Mouse (Mus musculus) liver, embryonic 14.5 days (tissue): ENCODE results near the gene Tarbp1. TPM values are rescaled to one million over a fixed set of nuclear protein-coding genes. Genes with fewer than 3 reads are reported as not detected.

Source experiments
- ATAC-seq: fragments of 200-750 bp; cut with Nextera tagmentation; 2 replicates; pipeline ENCODE4 v1.8.0; 2017; ENCODE audit warnings: moderate number of reproducible peaks, mild to moderate bottlenecking, moderate library complexity; ENCODE audit not compliant: insufficient read depth
- DNase-seq, 3 experiments: peaks; one replicate each; pipeline ENCODE4 v3.0.0-alpha.2; 2012 to 2013; ENCODE audit warnings: low read depth in 3 of 3, low spot score in 3 of 3
- H3K27ac ChIP-seq: fragments of 300-500 bp; sonication (generic); 2 replicates; pipeline ENCODE4 v1.5.1; 2014; ENCODE audit warnings: moderate library complexity, mild to moderate bottlenecking, control low read depth, inconsistent platforms
- H3K27me3 ChIP-seq: fragments of 300-500 bp; sonication (generic); 2 replicates; pipeline ENCODE4 v1.6.1; 2014; ENCODE audit warnings: mild to moderate bottlenecking, low read length, moderate library complexity; ENCODE audit not compliant: control insufficient read depth, insufficient read depth
- H3K36me3 ChIP-seq: fragments of 300-500 bp; sonication (generic); replicated peaks from 2 replicates; pipeline ENCODE4 v1.6.1; 2014; ENCODE audit warnings: low read depth; ENCODE audit not compliant: control insufficient read depth, insufficient read depth
- H3K4me1 ChIP-seq, 2 experiments: fragments of 200-500 bp in 1 of 2; fragments of 300-500 bp in 1 of 2; sonication (generic) in 1 of 2; replicated peaks; 2 replicates each; pipeline ENCODE4 v1.6.1; 2012 to 2014; ENCODE audit warnings: antibody characterized with exemption in 1 of 2, inconsistent platforms in 1 of 2, low read length in 1 of 2; ENCODE audit not compliant: control insufficient read depth in 2 of 2, insufficient read depth in 2 of 2
- H3K4me2 ChIP-seq: fragments of 300-500 bp; sonication (generic); 2 replicates; pipeline ENCODE4 v1.6.1; 2014; ENCODE audit warnings: low read depth, mild to moderate bottlenecking, control low read depth, moderate library complexity
- H3K4me3 ChIP-seq, 2 experiments: fragments of 200-500 bp in 1 of 2; fragments of 300-500 bp in 1 of 2; sonication (generic) in 1 of 2; 2 replicates each; pipeline ENCODE4 v1.5.1; 2012 to 2014; ENCODE audit warnings: low read depth in 2 of 2, low read length in 2 of 2, mild to moderate bottlenecking in 2 of 2, control low read depth in 1 of 2, inconsistent platforms in 1 of 2, moderate library complexity in 1 of 2; ENCODE audit not compliant: insufficient read depth in 1 of 2
- H3K9ac ChIP-seq: fragments of 300-500 bp; sonication (generic); replicated peaks from 2 replicates; pipeline ENCODE4 v1.6.1; 2014; ENCODE audit warnings: mild to moderate bottlenecking, control low read depth, moderate library complexity
- H3K9me3 ChIP-seq: fragments of 300-500 bp; sonication (generic); 2 replicates; pipeline ENCODE4 v1.6.1; 2016; ENCODE audit warnings: low read length, mixed read lengths; ENCODE audit not compliant: control insufficient read depth
- CTCF ChIP-seq: IDR thresholded peaks from 2 replicates; pipeline ENCODE4 v1.5.1; 2016; ENCODE audit warnings: antibody characterized with exemption, low read depth, control low read depth
- EP300 ChIP-seq: IDR thresholded peaks from 2 replicates; pipeline ENCODE4 v1.6.1; 2016; ENCODE audit warnings: antibody characterized with exemption, low read depth
- WGBS: fragments of 180-500 bp; shearing (Covaris S2); extraction: QIAGEN DNeasy Blood & Tissue Kit; methylation state at CpG from one replicate; pipeline ENCODE4 v1.1.7; 2014; ENCODE audit not compliant: insufficient replicate concordance; 5-methylcytosine and 5-hydroxymethylcytosine counted together
- polyA plus RNA-seq, 2 experiments: library from polyadenylated mRNA; depleted of rRNA in 1 of 2; stranded (reverse) in 1 of 2; unstranded in 1 of 2; fragments of >200 nt; fragmentation: Nextera tagmentation in 1 of 2; extraction: Ambion mirVana in 1 of 2; gene quantifications; 2 replicates each; pipeline versions ENCODE4 v1.2.1 to v1.2.3; 2012 to 2014

Tarbp1 gene
- polyA plus RNA-seq, 2 experiments, result 1.5 to 2.8 TPM

DNA sequence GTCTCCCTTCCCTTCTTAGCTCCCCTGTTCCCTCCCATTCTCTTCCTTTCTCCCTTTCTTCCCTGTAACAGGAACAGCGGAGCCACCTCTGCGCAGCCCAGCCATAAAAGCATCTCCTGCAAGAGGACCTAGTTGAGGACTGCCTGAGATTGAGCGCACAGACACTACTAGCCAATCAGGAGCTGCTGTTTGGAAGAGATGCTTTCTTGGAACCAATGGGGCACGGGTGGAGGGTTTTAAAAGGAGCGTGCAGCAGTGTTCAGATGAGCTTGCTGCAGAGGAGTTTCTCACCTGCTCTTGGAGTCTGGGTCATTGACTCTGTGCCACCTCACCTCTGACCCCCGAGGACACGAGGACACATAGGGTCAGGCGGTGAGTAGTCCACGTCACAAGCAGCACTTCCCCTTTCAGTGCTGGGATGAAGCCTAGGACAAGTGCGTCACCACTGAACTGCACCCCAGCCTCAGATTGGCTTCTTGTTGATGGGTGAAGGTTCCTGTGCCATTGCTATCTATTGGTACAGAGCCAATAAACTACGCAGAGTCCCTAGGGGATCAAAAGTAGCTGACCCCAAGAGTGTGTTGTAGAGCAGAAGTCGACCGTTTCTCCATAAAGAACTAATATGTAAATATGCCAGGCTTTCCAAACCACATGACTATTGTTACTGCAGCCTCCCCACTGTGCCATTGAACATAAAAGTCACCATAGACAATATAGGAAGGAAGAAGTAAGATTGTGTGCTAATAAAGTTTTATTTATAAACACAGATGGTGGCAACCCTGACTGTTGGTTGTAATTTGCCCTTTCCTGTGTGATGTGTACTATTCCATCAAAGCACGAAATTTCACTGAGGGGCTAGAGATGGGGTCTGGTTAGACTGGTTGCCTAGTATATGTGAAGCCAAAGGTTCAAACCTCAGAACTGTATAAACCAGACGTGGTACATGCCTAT, 19.6 kb upstream of the Tarbp1 start:
- no peak overlapping the region for H3K4me2 ChIP-seq
- no peaks in the 10 kb centered on the region for H3K9me3 ChIP-seq
- DNase-seq (no peak), ATAC-seq (no peak)
- TF ChIP-seq EP300 (no peak), CTCF (no peak)
- WGBS, result 56% methylated on average over 15 of the region's 15 CpGs
- peaks cover 0 to 6% of the 10 kb centered on the region in 2 experiments; a peak in 2 of 4 replicates for H3K4me1 ChIP-seq
- H3K9ac ChIP-seq, result no peak overlapping the region
- no peaks in the 10 kb centered on the region for H3K36me3 ChIP-seq
- no peak overlapping the region for H3K27ac ChIP-seq
- H3K27me3 ChIP-seq, result no peaks in the 10 kb centered on the region
- H3K4me3 ChIP-seq, result no peak overlapping the region

DNA sequence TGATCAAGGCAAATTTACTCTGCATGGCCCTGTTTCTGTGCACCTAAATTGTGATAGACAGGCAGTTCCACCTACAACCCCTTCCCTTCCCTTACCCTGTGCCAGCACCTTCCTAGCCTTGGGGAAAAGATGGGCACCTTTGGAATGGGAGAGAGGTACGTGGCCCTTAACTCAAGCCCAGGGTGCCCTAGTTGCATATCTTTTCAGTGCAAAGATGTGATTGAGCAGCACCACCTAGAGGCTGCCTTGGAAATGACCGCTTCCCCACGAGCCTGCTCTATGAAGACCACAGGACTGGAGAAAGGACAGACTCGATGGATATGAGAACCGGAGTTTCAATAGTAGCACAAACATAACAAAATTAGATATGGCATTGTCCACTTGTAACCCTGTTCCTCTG, 8.1 kb upstream of the Tarbp1 start:
- DNase-seq (peak in 1 of 3 experiments; percentile 37), ATAC-seq (0 out of 2 replicates have a peak, but pooled peaks have one; percentile 13)
- Histone ChIP-seq H3K27ac (no peak overlapping the region), H3K36me3 (no peaks in the 10 kb centered on the region), H3K27me3 (no peaks in the 10 kb centered on the region), H3K4me1 (no peaks in the 10 kb centered on the region), H3K4me2 (no peak overlapping the region), H3K4me3 (no peak overlapping the region), H3K9me3 (no peaks in the 10 kb centered on the region), H3K9ac (no peak overlapping the region)
- no peak for TF ChIP-seq EP300
- peak; percentile 86 for TF ChIP-seq CTCF
- WGBS, result 8% methylated on average over 5 of the region's 5 CpGs

DNA sequence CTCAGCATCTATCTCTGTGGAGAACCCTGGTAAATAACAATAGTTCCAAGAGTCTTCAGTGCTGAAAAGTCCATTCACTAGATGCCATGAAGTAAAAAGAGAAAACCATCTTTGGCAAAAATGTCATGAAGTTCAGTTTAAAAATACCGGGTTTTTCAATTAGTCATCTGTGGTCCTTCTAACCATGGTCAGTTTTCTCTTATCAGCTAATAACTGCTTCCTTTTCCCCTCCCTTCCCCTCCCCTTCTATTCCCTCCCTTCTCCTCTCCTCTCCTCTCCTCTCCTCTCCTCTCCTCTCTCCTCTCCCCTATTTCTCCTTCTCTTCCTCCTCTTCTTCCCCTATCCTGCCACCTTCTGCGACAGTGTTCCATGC, 7.5 kb upstream of the Tarbp1 start:
- no peaks in the 10 kb centered on the region for H3K27me3 ChIP-seq
- no peak overlapping the region for H3K4me3 ChIP-seq
- 27% methylated on average over 2 of the region's 2 CpGs for WGBS
- H3K36me3 ChIP-seq, result no peaks in the 10 kb centered on the region
- H3K9ac ChIP-seq, result no peak overlapping the region
- no peak overlapping the region for H3K27ac ChIP-seq
- ATAC-seq, result no peak
- H3K9me3 ChIP-seq, result no peaks in the 10 kb centered on the region
- DNase-seq, result no peak
- TF ChIP-seq EP300 (no peak), CTCF (no peak)
- no peak overlapping the region for H3K4me2 ChIP-seq
- no peaks in the 10 kb centered on the region for H3K4me1 ChIP-seq

DNA sequence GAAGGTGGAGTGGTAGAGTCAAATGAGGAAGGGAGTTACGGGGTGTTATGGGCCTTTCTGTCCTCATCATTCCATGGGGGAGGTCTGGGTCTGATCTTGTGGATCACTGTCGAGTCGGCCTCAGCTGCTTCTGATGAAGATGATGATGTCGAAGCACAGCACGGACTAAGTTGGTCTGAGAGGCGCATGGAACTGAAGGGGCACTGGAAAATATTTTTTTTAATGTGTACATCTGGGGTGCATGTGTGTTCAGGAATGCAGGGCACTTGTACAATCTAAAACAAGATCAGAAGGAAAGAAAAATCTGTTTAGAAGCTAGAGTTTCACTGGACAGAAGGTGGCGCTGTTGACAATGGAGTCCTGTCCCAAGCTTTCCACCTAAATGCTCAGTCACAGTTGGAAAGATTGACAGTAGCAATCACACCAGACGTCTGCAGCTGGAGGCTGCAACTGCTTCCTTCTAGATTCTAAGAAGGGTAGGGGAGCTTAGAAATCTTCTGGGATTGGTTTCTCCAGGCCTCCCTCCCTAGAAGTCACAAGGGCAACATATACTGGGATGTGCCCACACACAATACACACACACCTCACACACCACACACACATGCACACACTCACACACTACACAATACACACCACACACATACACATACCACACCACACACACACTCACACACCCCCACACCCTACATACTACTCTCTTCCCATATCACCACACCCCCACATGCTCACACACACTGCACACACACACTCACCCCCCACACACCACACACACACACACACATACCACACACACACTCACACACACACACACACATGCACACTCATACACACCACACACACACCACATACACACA, 6.9 kb upstream of the Tarbp1 start:
- Histone ChIP-seq H3K9me3 (no peaks in the 10 kb centered on the region), H3K36me3 (no peaks in the 10 kb centered on the region), H3K27me3 (no peaks in the 10 kb centered on the region), H3K4me3 (no peak overlapping the region), H3K27ac (no peak overlapping the region), H3K4me1 (no peaks in the 10 kb centered on the region), H3K4me2 (no peak overlapping the region), H3K9ac (no peak overlapping the region)
- WGBS, result 32% methylated on average over 8 of the region's 8 CpGs
- DNase-seq (peak in 1 of 3 experiments; percentile 33), ATAC-seq (no peak)
- TF ChIP-seq CTCF, result peak; percentile 63
- TF ChIP-seq EP300, result no peak

DNA sequence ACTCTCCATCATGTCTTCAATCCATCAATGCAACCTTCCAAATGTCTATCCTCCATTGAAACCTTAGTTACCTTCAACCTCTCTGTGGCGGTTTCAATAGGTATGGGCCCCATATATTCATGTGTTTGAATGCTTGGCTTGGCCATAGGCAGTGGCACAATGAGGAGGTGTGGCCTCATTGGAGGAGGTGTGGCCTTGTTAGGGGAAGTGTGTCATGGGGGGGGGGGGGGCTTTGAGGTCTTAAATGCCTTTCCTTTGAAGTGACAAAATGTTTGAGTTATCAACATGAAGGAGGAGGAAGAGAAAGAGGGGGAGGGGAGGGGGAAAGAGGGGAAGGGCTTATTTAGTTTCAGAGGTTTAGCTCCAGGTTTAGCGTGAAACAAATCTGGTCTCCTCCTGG, 5.5 kb upstream of the Tarbp1 start:
- Histone ChIP-seq H3K4me3 (no peak overlapping the region), H3K27ac (no peak overlapping the region), H3K4me1 (no peaks in the 10 kb centered on the region), H3K4me2 (no peak overlapping the region), H3K27me3 (no peaks in the 10 kb centered on the region), H3K9ac (no peak overlapping the region), H3K36me3 (no peaks in the 10 kb centered on the region), H3K9me3 (no peaks in the 10 kb centered on the region)
- 59% methylated on average over 2 of the region's 2 CpGs for WGBS
- ATAC-seq (no peak), DNase-seq (no peak)
- TF ChIP-seq EP300 (no peak), CTCF (no peak)
